Mouse (Mus musculus): ENCODE results near the gene Cmtm6.

- TF ChIP-seq CTCF (IDR thresholded peaks at IDR 0.05; ENCODE audit: extremely low read depth, insufficient read depth, insufficient read length, insufficient replicate concordance) (no peak), POLR2A (IDR thresholded peaks at IDR 0.05; ENCODE audit: low read depth, low read length) (no peak)
Observed at GRCm38 (mm10) chr9:114759886-114760285, 29.0 kb downstream of the Cmtm6 start.
